Comparison of ENCODE assay signal across 8 mouse cellular contexts in the genomic region with DNA sequence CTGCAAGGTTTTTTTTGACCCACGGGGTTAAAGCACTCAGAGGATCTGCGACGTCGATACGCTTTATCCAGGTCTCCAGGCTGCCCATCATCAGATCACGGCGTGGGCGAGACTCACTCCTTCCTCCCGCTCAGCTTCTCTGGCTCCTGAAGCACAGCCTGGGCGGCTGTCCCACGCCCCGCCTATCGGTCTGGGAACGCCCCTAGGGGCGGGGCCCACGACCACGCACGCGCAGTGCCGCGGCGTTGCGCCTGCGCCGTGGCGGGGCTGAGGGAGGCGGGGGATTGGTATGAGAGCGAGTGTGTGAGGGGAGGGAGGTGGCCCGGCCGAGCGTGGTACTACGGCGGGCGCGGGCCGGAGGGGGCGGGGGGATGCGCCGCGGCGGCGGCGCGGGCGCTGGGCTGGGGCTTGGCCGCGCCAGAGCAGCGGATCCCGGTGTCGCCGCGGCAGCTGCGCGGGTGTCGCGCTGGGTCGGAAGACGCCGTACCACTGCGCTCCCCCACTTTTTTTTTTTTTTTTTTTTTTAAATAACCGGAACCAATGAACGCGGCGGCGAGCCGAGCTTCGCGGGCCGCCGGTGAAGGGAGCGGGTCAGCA. TPM values are rescaled to one million over a fixed set of nuclear protein-coding genes. Genes with fewer than 3 reads are reported as not detected.
DNase-seq lines count a peak whose midpoint lies in the region; ATAC-seq and TF ChIP-seq lines count a peak whose summit lies in the region.

Gene Stim2, plus strand, starts transcription at position 354 of the 597 bp plus-strand sequence.

- peak; percentile 77 for ATAC-seq in frontal cortex, adult (ENCODE audit: low TSS enrichment)
- peak; percentile 96 for ATAC-seq in lung, postnatal 0 days

- under 1% methylated on average over 70 of the region's 71 CpGs for WGBS in hindbrain, embryonic 10.5 days
- WGBS in lung, postnatal 0 days = under 1% methylated on average over 49 of the region's 71 CpGs

- H3K4me2 ChIP-seq in lung, postnatal 0 days (replicated peaks; ENCODE audit: low read depth, low read length) = peak within 1 kb of the TSS; percentile 54

- DNase-seq in MEL-GATA-1-ER (ENCODE audit: extremely low read depth, low read depth) = peak; percentile 75
- peak; percentile 97 for DNase-seq in cerebellum, adult 8-10 months
- DNase-seq in hindbrain, embryonic 10.5 days (ENCODE audit: low spot score) = peak; percentile 95
- peak; percentile 96 for DNase-seq in layer of hippocampus, adult 9-11 months
- DNase-seq in lung, postnatal 0 days (ENCODE audit: low spot score) = peak; percentile 96
- DNase-seq in ovary, postnatal 14 days (ENCODE audit: low spot score) = peak; percentile 97
- DNase-seq in thymus, postnatal 14 days = peak; percentile 95

- no peak for TF ChIP-seq EP300 in lung, postnatal 0 days (IDR thresholded peaks at IDR 0.05)

- peak within 1 kb of the TSS; percentile 87 for H3K4me3 ChIP-seq in hindbrain, embryonic 10.5 days
- H3K4me3 ChIP-seq in lung, postnatal 0 days (ENCODE audit: low read depth, low read length) = peak within 1 kb of the TSS; percentile 97

- peak within 1 kb of the TSS; percentile 95 for H3K27ac ChIP-seq in hindbrain, embryonic 10.5 days
- H3K27ac ChIP-seq in lung, postnatal 0 days (ENCODE audit: low read length) = peak within 1 kb of the TSS; percentile 90

- H3K4me1 ChIP-seq in hindbrain, embryonic 10.5 days (replicated peaks) = peaks cover 40% of the 10 kb centered on the region
- peaks cover 3% of the 10 kb centered on the region; the same call in 1 of the 2 replicates for H3K4me1 ChIP-seq in lung, postnatal 0 days (ENCODE audit: insufficient read depth, low read depth, low read length)

- peak within 1 kb of the TSS; percentile 94 for H3K9ac ChIP-seq in lung, postnatal 0 days (replicated peaks; ENCODE audit: low read depth)

- H3K9me3 ChIP-seq in hindbrain, embryonic 10.5 days = no peaks in the 10 kb centered on the region
- no peaks in the 10 kb centered on the region for H3K9me3 ChIP-seq in lung, postnatal 0 days (ENCODE audit: low read length)

- TF ChIP-seq CTCF in lung, postnatal 0 days (IDR thresholded peaks at IDR 0.05) = no peak

- H3K36me3 ChIP-seq in hindbrain, embryonic 10.5 days = no peaks in the 10 kb centered on the region
- H3K36me3 ChIP-seq in lung, postnatal 0 days (ENCODE audit: insufficient read depth, low read length) = no peaks in the 10 kb centered on the region

- H3K27me3 ChIP-seq in hindbrain, embryonic 10.5 days (ENCODE audit: insufficient read depth, poor library complexity, severe bottlenecking) = peaks cover 13% of the 10 kb centered on the region; the same call in 1 of the 2 replicates
- no peaks in the 10 kb centered on the region for H3K27me3 ChIP-seq in lung, postnatal 0 days (replicated peaks; ENCODE audit: insufficient read depth, low read length)

RNA-seq across cellular contexts. Expression of gene Stim2, which starts in this region (rescaled TPM):
- 13.9 and 14.7 TPM in 2 replicates for polyA plus RNA-seq in hindbrain, embryonic 10.5 days (2016; fragmentation: Nextera tagmentation; extraction: Ambion mirVana)
- 20.3 and 22.7 TPM in 2 replicates for polyA plus RNA-seq in lung, postnatal 0 days (2015; fragmentation: Nextera tagmentation; extraction: Ambion mirVana)

Comparison
In these comparisons a context has a peak if more than half of its experiments do, and no peak if none do; other contexts are left out.
1. Peak in every context shown above with its lines: DNase-seq, ATAC-seq, H3K4me3 ChIP-seq and H3K27ac ChIP-seq.